Mouse (Mus musculus) layer of hippocampus, adult 18-20 months (tissue): ENCODE data around the gene Vkorc1. TPM values are rescaled to one million over a fixed set of nuclear protein-coding genes. Genes with fewer than 3 reads are reported as not detected.
"Not testable (repeated sequence)": the region's sequence is repeated elsewhere in the genome, so short reads cannot be mapped to it uniquely, and the experiment has no call there.

ENCODE experiments used
- DNase-seq, 2 experiments: peaks; one replicate each; pipeline ENCODE4 v3.0.0; 2022; ENCODE audit warnings: low spot score in 2 of 2
- total RNA-seq, 2 experiments: library from RNA; stranded (reverse); gene quantifications; 2 replicates each; pipeline ENCODE4 v1.2.3; 2021

Gene Vkorc1
- total RNA-seq, 2 experiments from 2014 or later, result 22.9 to 30.8 TPM

DNA sequence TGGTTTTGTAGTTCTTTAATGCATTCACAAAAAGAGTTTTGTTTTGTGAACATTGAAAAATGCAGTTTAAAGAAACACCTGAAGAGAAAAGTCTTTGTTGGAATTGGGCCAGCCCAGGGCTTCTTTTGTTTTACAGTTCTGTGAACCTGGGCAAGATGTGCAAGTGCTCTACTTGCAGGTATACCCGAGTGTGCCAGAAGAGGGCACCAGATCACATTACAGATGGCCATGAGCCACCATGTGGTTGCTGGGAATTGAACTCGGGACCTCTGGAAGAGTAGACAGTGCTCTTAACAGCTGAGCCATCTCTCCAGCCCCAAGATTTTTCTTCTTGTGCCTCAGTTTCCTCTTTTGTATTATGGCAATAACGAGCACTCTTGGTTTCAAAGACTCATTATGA, 22.8 kb upstream of the Vkorc1 start:
- DNase-seq, result no peak

DNA sequence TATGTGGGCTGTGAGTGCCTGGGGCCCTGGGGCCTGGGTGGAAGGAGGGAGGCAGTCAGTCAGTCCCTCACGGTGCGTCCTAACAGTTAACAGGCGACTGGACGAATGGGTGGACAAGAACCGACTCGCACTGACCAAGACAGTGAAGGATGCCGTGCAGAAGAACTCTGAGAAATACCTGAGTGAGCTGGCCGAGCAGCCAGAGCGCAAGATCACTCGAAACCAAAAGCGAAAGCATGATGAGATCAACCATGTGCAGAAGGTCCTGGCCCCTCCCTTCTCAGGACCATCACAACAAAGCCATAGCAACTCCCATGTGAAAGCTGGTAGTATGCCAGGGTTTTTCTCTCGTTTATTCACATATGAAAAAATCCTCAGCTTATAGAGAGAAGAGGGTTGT, 19.9 kb upstream of the Vkorc1 start:
- DNase-seq, result no peak

DNA sequence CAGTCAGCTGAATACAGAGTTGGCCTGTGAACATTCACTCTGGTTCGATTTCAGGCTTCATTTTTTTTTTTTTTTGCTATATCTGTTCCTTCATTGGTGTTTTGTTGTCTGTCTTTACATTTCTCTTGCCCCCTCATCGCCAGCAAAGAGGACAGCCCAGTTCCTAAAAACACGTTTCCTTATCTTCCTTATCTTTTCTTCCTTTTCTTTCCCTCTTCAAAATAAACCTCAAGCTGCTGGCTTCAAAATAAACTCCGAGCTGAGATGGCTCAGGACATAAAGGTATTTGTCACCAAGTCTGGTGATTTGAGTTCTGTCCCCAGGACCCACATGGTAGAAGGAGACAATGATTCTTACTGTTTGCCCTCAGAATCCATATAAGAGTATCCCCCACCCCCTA, 17.5 kb upstream of the Vkorc1 start:
- DNase-seq, result no peak

DNA sequence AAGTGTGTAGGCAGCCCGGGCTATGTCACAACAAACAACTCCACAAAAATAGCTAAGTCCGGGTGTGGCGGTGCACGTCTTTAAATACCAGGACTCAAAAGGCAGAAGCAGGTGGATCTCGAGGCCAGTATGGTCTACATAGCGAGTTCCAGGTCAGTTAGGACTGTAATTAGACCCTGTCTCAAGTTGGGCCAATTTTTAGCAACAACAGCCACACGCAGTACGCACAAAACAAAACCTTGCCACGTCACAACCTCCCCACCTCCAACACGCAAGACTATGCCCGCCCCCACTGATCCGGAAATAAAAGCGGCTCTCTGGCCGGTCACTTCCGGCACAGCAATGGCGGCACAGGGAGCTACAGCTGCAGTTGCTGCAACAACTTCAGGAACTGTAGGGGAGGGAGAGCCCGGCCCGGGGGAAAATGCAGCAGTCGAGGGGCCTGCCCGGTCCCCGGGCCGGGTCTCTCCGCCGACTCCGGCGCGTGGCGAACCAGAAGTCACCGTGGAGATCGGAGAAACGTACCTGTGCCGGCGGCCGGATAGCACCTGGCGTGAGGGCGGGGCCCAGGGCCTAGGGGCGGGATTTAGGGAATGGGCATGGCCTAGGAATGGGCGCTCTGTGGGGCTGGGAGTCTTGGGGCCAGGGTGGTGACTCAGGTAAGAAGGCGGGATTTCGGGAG, 16.9 kb upstream of the Vkorc1 start, which contains the start of gene Kat8:
Gene Kat8 (plus strand): TSS at position 327 of the 682 bp plus-strand sequence.
- DNase-seq, result peak; percentile 79 to 90

DNA sequence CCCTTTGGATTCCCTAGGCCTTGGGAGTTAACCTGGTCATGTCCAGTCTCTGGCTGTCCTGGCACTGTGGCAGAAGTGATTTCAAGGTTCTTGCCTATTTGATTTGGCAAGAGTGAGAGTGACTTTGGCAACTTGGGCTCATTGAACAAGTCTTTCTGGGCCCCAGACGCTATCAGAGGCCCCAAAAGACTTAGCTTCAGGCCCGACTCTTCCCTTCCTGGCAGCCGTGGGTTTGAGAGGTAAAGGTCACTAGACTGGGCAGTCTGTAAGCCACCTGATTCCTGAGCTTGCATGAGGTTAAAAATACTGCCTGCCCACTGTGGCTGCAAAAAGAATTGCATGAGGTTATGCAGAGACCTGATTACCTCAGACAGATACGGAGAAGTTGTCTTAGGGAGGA, 13.2 kb upstream of the Vkorc1 start:
- DNase-seq, result no peak

DNA sequence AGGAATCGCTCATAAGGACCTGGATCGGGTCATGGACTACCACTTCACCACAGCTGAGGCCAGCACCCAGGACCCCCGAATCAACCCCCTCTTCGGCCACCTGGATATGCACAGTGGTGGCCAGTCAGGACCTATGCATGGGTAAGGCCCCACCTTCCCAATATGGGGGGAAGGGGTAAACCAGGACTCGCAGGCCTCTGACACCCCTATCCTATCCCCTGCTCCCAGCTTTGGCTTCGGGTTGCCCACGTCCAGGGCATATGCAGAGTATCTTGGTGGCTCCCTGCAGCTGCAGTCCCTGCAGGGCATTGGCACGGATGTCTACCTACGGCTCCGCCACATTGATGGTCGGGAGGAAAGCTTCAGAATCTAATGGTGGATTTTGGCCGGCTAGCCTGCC, 12.5 kb upstream of the Vkorc1 start:
- no peak for DNase-seq

DNA sequence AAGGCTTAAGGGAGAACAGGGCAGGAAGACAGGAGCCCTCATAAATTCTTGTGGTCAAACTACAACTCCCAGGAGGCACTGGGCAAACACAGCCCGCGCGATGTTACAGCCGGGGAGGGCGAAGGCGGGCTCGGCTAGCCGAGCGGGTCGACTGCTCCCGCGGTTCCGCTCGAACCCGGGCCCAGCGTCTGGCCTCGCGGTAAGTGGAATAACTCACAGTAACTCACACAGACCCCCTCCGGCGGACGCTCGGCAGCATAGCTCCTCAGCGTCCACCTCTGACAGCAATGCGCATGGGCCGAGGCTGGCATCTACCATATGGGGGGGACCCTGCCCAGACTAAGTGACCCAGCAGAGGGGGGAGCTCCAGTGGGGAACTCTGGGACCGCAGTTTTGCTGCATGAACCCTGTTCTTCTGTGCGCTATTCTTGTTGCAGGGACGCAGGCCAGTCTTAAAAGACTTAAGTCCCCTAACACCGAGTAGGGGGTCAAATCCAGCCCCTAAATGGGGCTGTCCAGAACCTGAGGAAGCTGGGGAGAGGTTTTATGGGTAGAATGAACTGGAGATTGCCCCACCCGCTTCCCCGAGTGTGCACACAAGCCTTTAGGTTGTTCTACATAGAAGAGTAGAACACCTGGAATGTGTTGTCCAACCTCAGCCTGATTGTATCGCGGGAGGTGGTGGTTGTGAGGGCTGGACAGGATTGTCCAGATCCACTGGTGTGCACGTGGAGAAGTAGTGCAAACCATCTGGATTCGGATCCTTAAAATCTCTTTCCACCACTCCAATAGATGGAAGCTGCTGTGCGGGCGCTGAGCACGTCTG, 8.8 kb upstream of the Vkorc1 start, which contains the start of gene Bckdk:
Gene Bckdk (plus strand): TSS at position 112 of the 826 bp plus-strand sequence.
- peak; percentile 71 to 83 for DNase-seq

DNA sequence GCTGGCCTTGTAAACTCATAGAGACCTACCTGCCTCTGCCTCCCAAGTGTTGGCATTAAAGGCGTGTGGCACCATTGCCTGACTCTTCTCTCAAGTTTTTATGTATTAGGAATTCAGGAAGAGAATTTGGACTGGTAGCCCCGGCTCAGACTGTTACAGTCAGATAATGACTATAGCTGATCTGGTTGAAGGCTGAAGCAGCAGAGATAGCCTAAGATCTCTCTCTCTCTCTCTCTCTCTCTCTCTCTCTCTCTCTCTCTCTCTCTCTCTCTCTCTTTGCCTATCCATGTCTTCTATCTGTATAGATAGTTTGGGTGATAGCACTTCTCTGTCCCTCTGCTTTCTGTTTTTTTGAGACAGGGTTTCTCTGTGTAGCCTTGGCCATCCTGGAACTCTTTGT, 6.4 kb upstream of the Vkorc1 start:
- DNase-seq, result no peak

DNA sequence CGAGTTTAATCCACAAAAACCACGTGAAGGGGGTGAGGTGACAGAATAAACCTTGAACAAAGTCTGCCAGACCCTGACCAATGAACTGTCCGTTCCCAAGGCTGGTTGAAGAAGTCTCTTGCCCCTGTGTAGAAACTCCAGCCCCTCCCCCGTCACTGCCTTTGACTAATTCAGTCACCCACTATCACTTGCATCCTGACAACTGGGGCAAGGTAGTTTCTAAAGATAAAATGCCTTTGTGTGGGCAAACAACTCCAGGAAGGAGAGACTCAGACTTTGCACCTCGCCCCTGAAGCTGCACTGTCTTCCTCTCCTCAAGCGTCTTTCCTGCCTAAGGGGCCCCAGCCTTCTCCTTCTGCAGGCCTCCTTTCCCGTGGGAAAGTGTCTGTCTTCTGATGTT, 4.6 kb upstream of the Vkorc1 start:
- DNase-seq, result no peak

DNA sequence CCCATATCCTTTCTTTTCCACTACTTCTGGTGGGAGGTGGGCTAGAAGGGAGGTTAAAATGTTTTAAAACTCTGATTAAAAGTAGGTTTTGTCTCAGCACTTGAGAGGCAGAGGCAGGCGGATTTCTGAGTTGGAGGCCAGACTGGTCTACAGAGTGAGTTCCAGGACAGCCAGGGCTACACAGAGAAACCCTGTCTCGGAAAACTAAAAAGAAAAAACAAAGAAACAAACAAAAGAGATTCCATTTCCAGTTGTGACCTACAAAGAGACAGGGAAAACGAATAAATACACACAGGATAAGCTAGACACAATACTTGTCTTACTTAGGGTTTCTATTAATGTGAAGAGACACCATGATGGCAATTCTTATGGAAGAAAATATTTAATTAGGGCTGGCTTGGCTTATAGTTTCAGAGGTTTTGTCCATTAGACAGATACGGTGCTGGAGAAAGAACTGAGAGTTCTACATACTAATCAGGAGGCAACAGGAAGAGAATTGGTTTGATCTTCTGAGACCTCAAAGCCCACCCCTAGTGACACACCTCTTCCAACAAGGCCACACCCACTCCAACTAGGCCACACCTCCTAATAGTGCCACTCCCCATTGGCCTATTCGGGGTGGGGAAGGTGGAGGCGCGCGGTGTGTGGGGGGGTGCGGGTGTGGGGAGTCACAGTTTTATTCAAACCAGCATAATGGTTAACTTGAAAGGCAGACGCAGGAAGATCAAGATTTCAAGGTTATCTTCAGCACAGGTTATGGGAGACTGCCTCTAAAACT, 3.0 kb upstream of the Vkorc1 start:
- no peak for DNase-seq

DNA sequence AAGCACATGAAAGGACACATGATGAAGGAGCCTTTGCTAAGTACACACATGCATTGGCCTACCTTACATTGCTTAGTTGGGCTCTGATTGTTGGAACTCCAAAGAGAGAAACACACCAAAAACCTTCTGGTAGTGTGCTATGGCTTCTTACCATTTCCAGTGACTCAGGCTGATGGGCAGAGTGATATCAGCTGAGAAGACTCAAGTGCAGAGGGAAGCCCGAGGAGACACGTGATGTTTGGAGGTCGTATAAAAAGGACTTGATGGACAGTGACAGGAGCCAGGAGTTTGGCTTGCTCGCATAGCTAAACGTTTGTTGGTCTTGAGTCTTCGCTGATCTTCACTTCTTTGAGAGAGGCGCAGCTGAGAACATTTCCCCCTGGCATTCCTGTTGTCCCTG, 2.1 kb upstream of the Vkorc1 start:
- no peak for DNase-seq

DNA sequence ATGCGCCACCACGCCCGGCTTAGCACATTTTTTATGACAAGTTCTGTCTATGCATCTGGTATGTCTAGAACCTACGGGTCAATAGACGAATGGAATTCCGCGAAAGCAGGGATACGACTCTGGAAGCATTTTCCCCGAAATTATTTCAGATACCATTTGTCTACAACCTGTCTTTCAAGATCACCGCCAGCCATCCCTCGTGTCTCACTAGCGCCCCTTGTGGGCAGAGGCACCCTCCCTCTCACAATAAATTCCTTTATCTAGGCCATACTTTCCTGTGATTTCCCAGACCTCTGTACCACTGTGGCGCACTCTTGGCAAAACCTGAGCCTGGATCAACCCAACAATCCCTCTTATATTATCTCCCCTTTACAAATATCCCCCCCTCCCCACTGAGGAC, 967 bp upstream of the Vkorc1 start:
- DNase-seq, result peak in 1 of 2 experiments; percentile 54

DNA sequence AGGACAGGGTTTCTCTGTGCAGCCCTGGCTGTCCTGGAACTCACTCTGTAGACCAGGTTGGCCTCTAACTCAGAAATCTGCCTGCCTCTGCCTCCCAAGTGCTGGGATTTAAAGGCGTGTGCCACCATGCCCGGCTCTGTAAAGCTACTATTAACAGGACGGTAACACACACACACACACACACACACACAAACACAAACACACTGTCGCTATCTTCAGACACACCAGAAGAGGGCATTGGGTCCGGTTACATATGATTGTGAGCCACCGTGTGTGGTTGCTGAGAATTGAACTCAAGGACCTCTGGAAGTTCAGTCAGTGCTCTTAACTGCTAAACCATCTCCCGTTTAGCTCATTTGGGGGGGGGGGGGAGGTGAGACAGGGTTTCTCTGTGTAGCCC, 474 bp upstream of the Vkorc1 start:
- DNase-seq, result not testable (repeated sequence)

DNA sequence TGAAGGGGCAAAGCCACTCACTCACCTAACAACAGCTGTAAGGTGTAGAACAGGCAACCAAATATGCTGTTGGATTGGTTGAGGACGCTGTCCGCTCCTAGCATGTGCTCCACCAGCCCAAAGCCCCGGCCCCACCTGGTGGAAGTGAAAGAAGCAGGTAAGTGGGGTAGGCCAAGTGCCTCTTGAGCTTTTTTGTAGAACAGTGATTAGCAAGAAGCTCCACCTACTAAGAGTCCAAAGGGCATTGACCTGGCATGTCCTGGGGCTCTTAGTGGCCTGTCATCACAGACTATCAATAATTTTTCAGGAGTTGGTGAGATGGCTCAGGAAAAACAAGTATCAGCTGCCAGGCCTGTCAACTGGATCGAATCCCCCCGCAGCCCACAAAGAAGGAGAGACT, 937 bp downstream of the Vkorc1 start:
- no peak for DNase-seq

DNA sequence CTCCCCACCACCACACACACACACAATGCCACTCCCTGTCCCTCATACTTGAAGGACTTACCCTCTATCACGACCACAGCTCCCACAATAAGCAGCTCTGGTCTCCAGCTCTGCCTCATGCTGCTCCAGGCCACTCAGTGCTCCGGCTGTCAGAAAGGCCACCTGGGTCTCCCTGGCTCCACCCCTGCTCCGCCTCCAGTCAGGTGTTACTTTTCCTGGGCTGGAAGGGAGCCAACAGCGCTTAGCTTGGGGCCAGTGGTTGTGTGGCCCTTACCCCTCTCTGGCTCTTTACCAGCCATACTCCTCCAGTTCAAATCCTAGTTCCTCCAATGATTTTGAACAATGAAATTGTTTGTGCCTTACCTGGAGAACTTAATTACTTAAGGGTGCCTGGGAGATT, 4.6 kb downstream of the Vkorc1 start, which contains the start of gene Prss53:
Gene Prss53 (minus strand): TSS at position 173 of the 400 bp plus-strand sequence.
- DNase-seq, result no peak

DNA sequence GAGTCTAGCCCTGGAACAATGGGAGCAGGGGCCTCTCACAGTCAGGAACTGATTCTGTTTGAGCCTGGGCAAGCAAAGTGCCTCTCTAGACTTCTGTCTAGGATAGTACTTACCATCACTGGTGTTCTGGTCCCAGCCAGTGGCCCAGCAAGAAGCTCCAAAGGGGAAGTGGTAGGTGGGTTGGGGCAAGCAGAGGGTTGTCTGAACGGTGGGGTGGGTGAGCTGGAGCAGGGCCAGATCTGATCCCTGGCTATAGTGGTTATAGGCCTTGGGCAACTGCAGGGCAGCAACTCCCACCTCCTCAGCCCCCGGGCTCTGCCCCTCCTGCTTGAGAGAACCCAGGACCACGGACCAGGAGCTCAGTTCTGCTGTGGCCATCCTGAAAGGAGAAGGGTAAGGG, 6.6 kb downstream of the Vkorc1 start:
- DNase-seq, result no peak

DNA sequence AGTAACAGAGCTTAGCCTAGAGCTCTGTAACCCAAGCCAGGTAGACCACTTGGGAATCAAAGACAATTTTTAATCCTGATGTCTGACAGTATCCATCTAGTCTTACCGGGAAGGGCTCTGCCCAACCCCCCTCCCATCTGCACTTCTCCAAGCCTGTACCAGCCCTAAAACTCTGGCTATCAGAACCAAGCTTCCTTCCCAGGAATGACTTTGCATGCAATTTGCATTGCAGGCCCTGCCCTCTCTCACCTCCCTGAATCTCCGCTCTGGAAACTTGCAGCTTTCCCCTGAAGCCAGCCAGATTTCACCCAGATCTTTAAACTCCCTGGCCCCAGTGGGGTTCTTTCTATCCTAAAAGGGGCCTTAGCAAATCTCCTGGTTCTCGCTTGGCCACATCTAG, 7.6 kb downstream of the Vkorc1 start:
- no peak for DNase-seq

DNA sequence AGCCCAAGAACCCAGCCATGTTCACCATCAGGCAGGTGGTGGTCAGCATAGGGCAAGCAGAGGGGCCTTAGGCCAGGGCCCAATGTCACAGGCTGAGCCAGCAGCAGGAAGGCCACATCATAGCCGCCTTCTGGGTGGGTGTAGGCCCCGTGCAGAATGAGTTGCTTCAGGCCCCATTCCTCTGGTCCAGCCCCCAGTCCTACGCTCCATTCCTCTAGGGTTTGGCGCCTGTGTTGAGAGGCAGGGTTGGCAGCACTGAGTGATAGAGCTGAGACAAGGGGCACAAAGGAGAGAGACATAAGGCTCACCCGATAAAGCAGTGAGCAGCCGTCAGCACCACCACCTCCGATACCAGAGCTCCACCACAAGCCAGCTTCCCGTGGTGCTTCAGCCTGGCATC, 8.2 kb downstream of the Vkorc1 start:
- DNase-seq, result no peak

DNA sequence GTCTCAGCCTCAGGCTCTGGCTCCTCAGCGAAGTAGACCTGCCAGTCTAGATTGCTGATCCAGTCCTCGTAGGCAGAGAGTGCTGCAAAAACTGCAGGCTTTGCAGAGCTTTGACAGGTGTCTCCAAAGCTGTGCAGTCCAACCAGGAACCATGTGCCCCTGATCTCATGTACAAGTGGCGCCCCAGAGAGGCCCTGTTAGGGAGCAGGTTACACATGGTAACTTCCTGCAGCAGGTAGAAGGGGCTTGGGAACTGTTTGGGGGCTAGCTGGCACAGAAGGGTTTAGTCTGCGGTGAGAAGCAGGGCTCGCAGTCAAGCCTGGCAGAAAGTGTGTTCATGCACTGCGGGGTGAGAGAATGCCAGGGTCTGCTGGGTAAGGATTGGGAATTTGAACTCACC, 8.9 kb downstream of the Vkorc1 start:
- DNase-seq, result no peak

DNA sequence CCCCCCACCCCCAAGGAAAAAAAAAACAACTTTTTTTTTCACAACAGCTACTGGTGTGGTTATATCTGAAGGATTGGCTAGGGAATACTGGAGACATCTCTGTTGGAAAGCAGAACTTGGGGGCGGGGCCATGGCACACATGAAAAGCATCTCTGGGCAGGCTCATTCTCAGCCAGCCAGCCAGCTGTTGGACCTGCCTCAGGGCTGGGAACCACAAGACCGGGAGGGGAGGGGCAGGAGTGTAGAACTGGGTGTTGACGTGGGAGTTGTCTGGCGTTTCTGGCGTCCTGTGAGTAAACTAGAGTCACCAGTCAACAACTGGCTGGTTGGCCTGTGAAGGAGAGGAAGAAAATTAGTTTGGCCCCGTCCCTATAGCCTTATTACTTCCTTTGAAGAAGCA, 9.5 kb downstream of the Vkorc1 start:
- peak in 1 of 2 experiments; percentile 39 for DNase-seq

DNA sequence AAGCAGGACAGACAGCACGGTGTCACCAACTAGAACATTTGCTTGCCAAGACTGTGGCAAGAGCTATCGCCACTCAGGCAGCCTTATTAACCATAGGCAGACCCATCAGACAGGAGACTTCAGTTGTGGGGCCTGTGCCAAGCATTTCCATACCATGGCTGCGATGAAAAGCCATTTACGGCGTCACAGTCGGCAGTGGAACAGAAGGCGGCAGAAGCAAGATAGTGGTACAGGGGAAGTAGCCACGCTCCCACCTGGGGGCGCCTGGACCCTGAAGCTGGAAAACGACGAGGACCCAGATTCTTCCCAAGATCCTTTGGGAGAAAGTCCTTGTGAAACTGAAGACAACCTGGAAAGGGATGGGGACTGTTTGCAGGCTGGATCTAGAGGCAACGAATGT, 15.0 kb downstream of the Vkorc1 start:
- no peak for DNase-seq

DNA sequence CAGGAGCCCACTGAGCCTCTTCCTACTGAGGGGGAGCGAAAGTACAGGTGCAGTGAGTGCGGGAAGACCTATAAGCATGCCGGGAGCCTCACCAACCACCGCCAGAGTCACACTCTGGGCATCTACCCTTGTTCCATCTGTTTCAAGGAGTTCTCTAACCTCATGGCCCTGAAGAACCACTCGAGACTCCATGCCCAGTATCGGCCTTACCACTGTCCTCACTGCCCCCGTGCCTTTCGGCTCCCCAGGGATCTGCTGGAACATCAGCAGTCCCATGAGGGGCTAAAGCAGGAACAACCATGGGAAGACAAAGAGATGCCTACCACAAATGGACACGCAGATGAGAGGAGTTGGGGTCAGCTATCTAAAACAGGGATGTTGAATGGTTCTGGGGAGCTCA, 16.1 kb downstream of the Vkorc1 start:
- DNase-seq, result no peak
